Mouse (Mus musculus) stomach, postnatal 0 days (tissue): ENCODE measurements around the gene Grin2a. TPM values are rescaled to one million over a fixed set of nuclear protein-coding genes. Genes with fewer than 3 reads are reported as not detected.

Experiments
- ATAC-seq: fragments of 200-750 bp; cut with Nextera tagmentation; 2 replicates; pipeline ENCODE4 v1.8.0; 2017; ENCODE audit not compliant: low FRiP score, low TSS enrichment
- DNase-seq: peaks from one replicate; pipeline ENCODE4 v3.0.0-alpha.2; 2016; ENCODE audit warnings: low spot score
- H3K27ac ChIP-seq: fragments of 300-500 bp; sonication (generic); replicated peaks from 2 replicates; pipeline ENCODE4 v1.5.1; 2014; ENCODE audit warnings: mild to moderate bottlenecking, control low read depth
- H3K27me3 ChIP-seq: fragments of 300-500 bp; sonication (generic); 2 replicates; pipeline ENCODE4 v1.6.1; 2014; ENCODE audit warnings: low read length; ENCODE audit not compliant: control insufficient read depth, insufficient read depth
- H3K36me3 ChIP-seq: fragments of 300-500 bp; sonication (generic); 2 replicates; pipeline ENCODE4 v1.6.1; 2014; ENCODE audit warnings: low read length, mixed read lengths; ENCODE audit not compliant: control insufficient read depth, insufficient read depth
- H3K4me1 ChIP-seq: fragments of 300-500 bp; sonication (generic); replicated peaks from 2 replicates; pipeline ENCODE4 v1.6.1; 2014; ENCODE audit warnings: antibody characterized with exemption; ENCODE audit not compliant: control insufficient read depth, insufficient read depth
- H3K4me2 ChIP-seq: fragments of 300-500 bp; sonication (generic); replicated peaks from 2 replicates; pipeline ENCODE4 v1.6.1; 2014; ENCODE audit warnings: low read depth, mild to moderate bottlenecking, control low read depth, moderate library complexity
- H3K4me3 ChIP-seq: fragments of 300-500 bp; sonication (generic); 2 replicates; pipeline ENCODE4 v1.5.1; 2014; ENCODE audit warnings: low read depth, low read length, control low read depth
- H3K9ac ChIP-seq: fragments of 300-500 bp; sonication (generic); 2 replicates; pipeline ENCODE4 v1.6.1; 2014; ENCODE audit warnings: mild to moderate bottlenecking, low read length, control low read depth, mixed read lengths
- H3K9me3 ChIP-seq: fragments of 300-500 bp; sonication (generic); 2 replicates; pipeline ENCODE4 v1.6.1; 2016; ENCODE audit warnings: low read length; ENCODE audit not compliant: control insufficient read depth
- CTCF ChIP-seq: IDR thresholded peaks from 2 replicates; pipeline ENCODE4 v1.5.1; 2016; ENCODE audit warnings: antibody characterized with exemption, low read depth, mild to moderate bottlenecking, moderate library complexity
- EP300 ChIP-seq: optimal IDR thresholded peaks from 2 replicates; pipeline ENCODE3; 2016; ENCODE audit warnings: antibody characterized with exemption
- WGBS: fragments of 180-500 bp; shearing (Covaris S2); extraction: QIAGEN DNeasy Blood & Tissue Kit; methylation state at CpG from one replicate; pipeline ENCODE4 v1.1.7; 2014; 5-methylcytosine and 5-hydroxymethylcytosine counted together
- polyA plus RNA-seq: library from polyadenylated mRNA; unstranded; fragments of >200 nt; fragmentation: Nextera tagmentation; extraction: Ambion mirVana; gene quantifications from 2 replicates; pipeline ENCODE4 v1.2.1, GENCODE M21; 2015

The Grin2a gene
- polyA plus RNA-seq, 1 experiment from 2014 or later: not detected

DNA sequence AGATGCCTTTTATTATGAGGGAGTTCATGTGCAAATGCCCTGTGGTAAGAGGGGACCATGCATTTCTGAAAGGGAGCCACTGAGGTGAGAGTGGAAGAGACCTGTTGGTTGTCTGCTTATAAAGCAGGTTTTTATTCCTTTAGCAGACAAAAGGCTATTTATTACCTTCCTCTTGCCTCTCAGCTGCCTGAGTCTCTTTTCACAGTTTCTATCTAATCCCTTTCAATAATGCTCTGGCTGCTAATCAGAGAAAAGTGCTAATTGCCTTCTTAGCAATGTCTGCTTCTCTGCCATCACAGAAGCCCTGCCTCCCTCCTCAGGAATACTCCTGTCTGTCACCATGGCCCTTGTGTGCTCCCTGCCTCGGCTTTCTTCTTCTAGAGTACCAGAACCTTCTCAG, 209.1 kb downstream of the Grin2a start:
- WGBS: 56% methylated on average over 1 of the region's 1 CpGs
- Histone ChIP-seq H3K9me3 (no peaks in the 10 kb centered on the region), H3K4me2 (no peak overlapping the region), H3K27me3 (no peaks in the 10 kb centered on the region), H3K27ac (no peak overlapping the region), H3K4me3 (no peak overlapping the region), H3K36me3 (no peaks in the 10 kb centered on the region), H3K9ac (no peak overlapping the region), H3K4me1 (no peaks in the 10 kb centered on the region)
- TF ChIP-seq CTCF (no peak), EP300 (no peak)
- ATAC-seq (no peak), DNase-seq (no peak)

DNA sequence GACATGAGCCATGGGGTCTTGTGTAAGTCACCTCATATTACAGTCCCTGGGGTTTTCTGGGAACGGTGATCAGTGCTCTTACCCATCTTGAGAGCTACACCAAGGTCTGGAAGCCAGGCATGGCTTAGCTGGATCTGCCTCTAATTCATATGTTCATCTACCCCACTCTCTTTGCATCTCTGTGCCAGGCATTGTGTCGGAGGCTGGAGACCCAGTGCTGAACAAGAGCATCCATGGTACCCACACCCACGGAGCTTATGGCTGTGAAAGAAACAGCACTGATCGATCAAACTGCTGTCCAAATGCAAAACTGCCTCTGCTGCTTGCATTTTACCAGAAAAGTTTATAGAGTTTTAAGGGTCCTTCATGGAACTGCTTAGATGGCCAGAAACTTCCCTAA, 209.5 kb downstream of the Grin2a start:
- 93% methylated on average over 4 of the region's 4 CpGs for WGBS
- H3K27ac ChIP-seq: no peak overlapping the region
- H3K9ac ChIP-seq: no peak overlapping the region
- no peak overlapping the region for H3K4me2 ChIP-seq
- no peaks in the 10 kb centered on the region for H3K4me1 ChIP-seq
- no peak for ATAC-seq
- H3K27me3 ChIP-seq: no peaks in the 10 kb centered on the region
- TF ChIP-seq EP300: no peak
- TF ChIP-seq CTCF: no peak
- no peak for DNase-seq
- H3K4me3 ChIP-seq: no peak overlapping the region
- H3K36me3 ChIP-seq: no peaks in the 10 kb centered on the region
- no peaks in the 10 kb centered on the region for H3K9me3 ChIP-seq

DNA sequence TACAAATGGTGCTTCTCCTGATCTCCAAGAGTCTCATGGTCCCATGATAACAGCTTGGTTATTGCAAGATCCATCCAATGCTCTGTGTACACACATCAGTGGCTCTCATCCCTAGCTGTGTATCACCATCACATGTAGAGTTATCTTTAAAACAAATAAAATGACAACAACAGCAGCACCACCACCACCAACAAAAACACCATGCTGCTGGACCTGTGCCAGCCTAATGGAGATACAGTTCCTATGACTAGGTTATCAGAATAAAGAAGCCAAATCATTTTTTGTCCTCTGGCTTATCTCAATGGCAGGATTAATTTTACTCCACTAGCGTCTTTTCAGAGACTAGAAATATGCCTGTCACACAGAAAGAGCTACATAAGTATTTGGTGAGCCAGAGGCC, 226.4 kb downstream of the Grin2a start:
- H3K9me3 ChIP-seq: no peaks in the 10 kb centered on the region
- no peak overlapping the region for H3K27ac ChIP-seq
- H3K4me3 ChIP-seq: no peak overlapping the region
- DNase-seq (no peak), ATAC-seq (no peak)
- no peak overlapping the region for H3K9ac ChIP-seq
- no peaks in the 10 kb centered on the region for H3K4me1 ChIP-seq
- no peak overlapping the region for H3K4me2 ChIP-seq
- H3K27me3 ChIP-seq: no peaks in the 10 kb centered on the region
- 26% methylated on average over 1 of the region's 1 CpGs for WGBS
- no peaks in the 10 kb centered on the region for H3K36me3 ChIP-seq
- no peak for TF ChIP-seq EP300
- no peak for TF ChIP-seq CTCF

DNA sequence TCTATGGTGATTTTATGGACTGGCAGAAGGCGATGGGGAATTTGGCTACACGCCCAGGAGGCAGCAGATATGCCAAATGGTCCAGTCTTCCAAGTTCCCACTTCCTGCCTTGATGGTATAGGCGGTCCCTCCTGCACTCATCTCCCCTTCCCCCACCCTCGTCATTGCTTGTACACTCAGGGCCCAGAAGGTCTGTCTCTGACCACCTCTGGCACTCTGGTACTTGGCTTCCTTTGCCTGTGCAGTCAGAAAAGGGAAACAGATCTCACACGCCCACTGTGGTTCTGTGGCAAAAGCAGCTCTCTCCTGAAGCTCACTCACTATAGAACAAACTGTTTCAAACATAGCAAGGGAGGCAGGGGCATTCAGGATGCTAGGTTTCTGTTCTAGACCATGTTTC, 227.0 kb downstream of the Grin2a start:
- H3K4me2 ChIP-seq: no peak overlapping the region
- H3K4me1 ChIP-seq: no peaks in the 10 kb centered on the region
- 59% methylated on average over 5 of the region's 5 CpGs for WGBS
- DNase-seq (no peak), ATAC-seq (no peak)
- no peak overlapping the region for H3K4me3 ChIP-seq
- no peaks in the 10 kb centered on the region for H3K9me3 ChIP-seq
- no peak for TF ChIP-seq EP300
- no peak for TF ChIP-seq CTCF
- H3K27ac ChIP-seq: no peak overlapping the region
- no peaks in the 10 kb centered on the region for H3K36me3 ChIP-seq
- H3K9ac ChIP-seq: no peak overlapping the region
- no peaks in the 10 kb centered on the region for H3K27me3 ChIP-seq

DNA sequence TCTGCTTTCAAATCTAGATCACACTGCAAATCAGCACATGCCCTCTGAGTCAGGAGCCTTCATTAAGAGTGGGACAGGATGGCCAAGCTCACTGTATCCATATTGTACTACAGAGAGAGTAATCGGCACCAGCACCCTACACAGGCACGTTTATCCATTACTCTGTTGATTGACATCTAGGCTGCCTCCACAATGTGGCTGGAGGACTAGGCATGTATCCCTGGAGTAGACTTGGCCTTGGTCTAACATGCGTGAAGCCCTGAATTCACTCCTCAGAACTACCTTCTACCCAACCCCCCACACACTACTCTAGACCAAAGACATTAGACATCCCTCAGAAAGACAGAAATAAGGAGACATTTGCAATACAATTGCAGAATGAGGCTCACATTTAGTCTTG, 227.4 kb downstream of the Grin2a start:
- DNase-seq: no peak
- Histone ChIP-seq H3K4me3 (no peak overlapping the region), H3K9ac (no peak overlapping the region), H3K27me3 (no peaks in the 10 kb centered on the region), H3K27ac (no peak overlapping the region), H3K4me1 (no peaks in the 10 kb centered on the region), H3K4me2 (no peak overlapping the region), H3K36me3 (no peaks in the 10 kb centered on the region), H3K9me3 (no peaks in the 10 kb centered on the region)
- no peak for ATAC-seq
- TF ChIP-seq CTCF (no peak), EP300 (no peak)
- 85% methylated on average over 3 of the region's 3 CpGs for WGBS

DNA sequence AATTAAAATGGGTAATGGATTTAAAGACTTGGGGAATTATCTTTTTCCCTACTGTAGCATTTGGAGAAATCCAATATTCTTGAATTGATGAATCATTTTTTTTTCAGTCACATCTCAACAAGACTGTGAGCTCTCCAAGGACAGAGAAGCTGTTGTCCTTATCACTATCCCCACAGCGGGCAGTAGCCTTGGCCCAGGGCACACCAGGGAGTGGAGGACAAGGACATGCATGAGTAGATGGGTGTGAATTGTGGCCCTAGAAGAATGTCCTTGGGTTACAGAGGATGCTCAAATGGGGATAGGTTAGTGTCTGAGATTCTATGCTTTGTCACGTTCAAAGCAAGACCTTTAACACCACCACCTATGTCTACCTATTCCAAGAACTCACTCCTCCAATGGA, 231.3 kb downstream of the Grin2a start:
- no peak for DNase-seq
- no peaks in the 10 kb centered on the region for H3K36me3 ChIP-seq
- 89% methylated on average over 2 of the region's 2 CpGs for WGBS
- H3K9ac ChIP-seq: no peak overlapping the region
- no peak overlapping the region for H3K4me3 ChIP-seq
- no peaks in the 10 kb centered on the region for H3K9me3 ChIP-seq
- no peaks in the 10 kb centered on the region for H3K4me1 ChIP-seq
- no peak overlapping the region for H3K27ac ChIP-seq
- no peaks in the 10 kb centered on the region for H3K27me3 ChIP-seq
- ATAC-seq: no peak
- TF ChIP-seq CTCF (no peak), EP300 (no peak)
- H3K4me2 ChIP-seq: no peak overlapping the region
